9 mouse cellular contexts compared by ENCODE assay signal in genomic region chr9:43141839-43142238, GRCm38 (mm10). TPM values are rescaled to one million over a fixed set of nuclear protein-coding genes. Genes with fewer than 3 reads are reported as not detected.
DNase-seq lines count a peak whose midpoint lies in the region; ATAC-seq and TF ChIP-seq lines count a peak whose summit lies in the region.
"Had no signal": no experiment of that assay in that cellular context is flagged by ENCODE, and none has a peak within 500 bp of the region (broad histone marks: within the 10 kb centered on the region; RNA-seq: fewer than 3 reads in every experiment).

No protein-coding gene starts in this region.

- TF ChIP-seq CTCF in embryonic fibroblast, embryonic 13.5 days (IDR thresholded peaks at IDR 0.05; ENCODE audit: borderline replicate concordance, insufficient read depth, low read length): 0 out of 2 replicates have a peak, but pooled peaks have one; percentile 22
- TF ChIP-seq CTCF in intestine, postnatal 0 days (IDR thresholded peaks at IDR 0.05; ENCODE audit: low read depth): peak; percentile 94
- TF ChIP-seq CTCF in liver, adult 2 months (IDR thresholded peaks at IDR 0.05; ENCODE audit: low read depth, low read length): peak; percentile 76

- no peaks in the 10 kb centered on the region for H3K79me2 ChIP-seq in liver, adult 2 months (ENCODE audit: control insufficient read depth, insufficient read depth, low read length)

- no peak overlapping the region for H3K4me2 ChIP-seq in midbrain, embryonic 11.5 days
- no peak overlapping the region for H3K4me2 ChIP-seq in midbrain, embryonic 16.5 days (ENCODE audit: low read length)
- no peak overlapping the region for H3K4me2 ChIP-seq in intestine, postnatal 0 days (replicated peaks; ENCODE audit: low read depth)

- no peak overlapping the region for H3K9ac ChIP-seq in midbrain, embryonic 11.5 days (ENCODE audit: low read length)
- no peak overlapping the region for H3K9ac ChIP-seq in midbrain, embryonic 16.5 days (ENCODE audit: low read depth, low read length)
- H3K9ac ChIP-seq in intestine, postnatal 0 days (ENCODE audit: low read depth, low read length): no peak overlapping the region
- no peak overlapping the region for H3K9ac ChIP-seq in liver, adult 2 months (ENCODE audit: low read depth, low read length)

- no peaks in the 10 kb centered on the region for H3K36me3 ChIP-seq in midbrain, embryonic 11.5 days (ENCODE audit: control insufficient read depth, insufficient read depth, low read length)
- no peaks in the 10 kb centered on the region for H3K36me3 ChIP-seq in midbrain, embryonic 16.5 days (ENCODE audit: control insufficient read depth, insufficient read depth, low read length)
- no peaks in the 10 kb centered on the region for H3K36me3 ChIP-seq in intestine, postnatal 0 days (ENCODE audit: control insufficient read depth, insufficient read depth)
- H3K36me3 ChIP-seq in liver, adult 2 months (ENCODE audit: control insufficient read depth, insufficient read depth, low read length): no peaks in the 10 kb centered on the region

- TF ChIP-seq POLR2A in embryonic fibroblast, embryonic 13.5 days (IDR thresholded peaks at IDR 0.05; ENCODE audit: low read depth, low read length): no peak
- TF ChIP-seq POLR2A in liver, adult 2 months (IDR thresholded peaks at IDR 0.05; ENCODE audit: extremely low read depth, insufficient read depth, low read length): no peak

- no peak overlapping the region for H3K27ac ChIP-seq in midbrain, embryonic 11.5 days (ENCODE audit: low read depth, low read length)
- no peak overlapping the region for H3K27ac ChIP-seq in midbrain, embryonic 16.5 days (ENCODE audit: low read length)
- H3K27ac ChIP-seq in embryonic fibroblast, embryonic 13.5 days (ENCODE audit: insufficient read depth, low read length): no peak overlapping the region
- H3K27ac ChIP-seq in intestine, postnatal 0 days (ENCODE audit: low read depth, low read length): no peak overlapping the region
- H3K27ac ChIP-seq in liver, adult 2 months (replicated peaks; ENCODE audit: insufficient read depth, low read depth, low read length): no peak overlapping the region

- peak; percentile 95 for DNase-seq in midbrain, embryonic 11.5 days (ENCODE audit: low spot score, missing footprints)
- DNase-seq in brain, adult 2 months (ENCODE audit: low read depth, low spot score): peak; percentile 80
- DNase-seq in liver, adult 2 months (ENCODE audit: extremely low read depth, low read depth, low spot score): peak; percentile 46
- DNase-seq in retina, embryonic 14.5 days (ENCODE audit: low spot score): peak; percentile 89
- DNase-seq in yolk sac, embryonic 10.5 days (ENCODE audit: low spot score): peak; percentile 40

- WGBS in midbrain, embryonic 11.5 days: 11% methylated on average over 4 of the region's 4 CpGs
- 7% methylated on average over 4 of the region's 4 CpGs for WGBS in midbrain, embryonic 16.5 days
- 5% methylated on average over 4 of the region's 4 CpGs for WGBS in intestine, postnatal 0 days
- under 1% methylated on average over 4 of the region's 4 CpGs for WGBS in liver, adult 2 months

- no peaks in the 10 kb centered on the region for H3K9me3 ChIP-seq in midbrain, embryonic 11.5 days (ENCODE audit: control insufficient read depth, low read length)
- H3K9me3 ChIP-seq in midbrain, embryonic 16.5 days (replicated peaks; ENCODE audit: control insufficient read depth, low read length, poor library complexity, severe bottlenecking): no peaks in the 10 kb centered on the region
- no peaks in the 10 kb centered on the region for H3K9me3 ChIP-seq in intestine, postnatal 0 days (ENCODE audit: control insufficient read depth)

- no peaks in the 10 kb centered on the region for H3K27me3 ChIP-seq in midbrain, embryonic 11.5 days (ENCODE audit: control insufficient read depth, insufficient read depth, low read length)
- H3K27me3 ChIP-seq in midbrain, embryonic 16.5 days (ENCODE audit: control insufficient read depth, insufficient read depth, low read depth, low read length): no peaks in the 10 kb centered on the region
- H3K27me3 ChIP-seq in intestine, postnatal 0 days (replicated peaks; ENCODE audit: control insufficient read depth, insufficient read depth, low read length): no peaks in the 10 kb centered on the region
- no peaks in the 10 kb centered on the region for H3K27me3 ChIP-seq in liver, adult 2 months (ENCODE audit: control insufficient read depth, insufficient read depth, low read length)

- H3K4me3 ChIP-seq in midbrain, embryonic 11.5 days (ENCODE audit: low read depth, low read length): no peak overlapping the region
- H3K4me3 ChIP-seq in midbrain, embryonic 16.5 days (ENCODE audit: low read depth, low read length): no peak overlapping the region
- H3K4me3 ChIP-seq in embryonic fibroblast, embryonic 13.5 days (ENCODE audit: insufficient read depth, low read length): no peak overlapping the region
- no peak overlapping the region for H3K4me3 ChIP-seq in intestine, postnatal 0 days (ENCODE audit: low read depth, low read length)
- no peak overlapping the region for H3K4me3 ChIP-seq in liver, adult 2 months (ENCODE audit: insufficient read depth, low read depth, low read length)

- H3K4me1 ChIP-seq in midbrain, embryonic 11.5 days (ENCODE audit: control insufficient read depth, insufficient read depth, low read length): no peaks in the 10 kb centered on the region
- H3K4me1 ChIP-seq in midbrain, embryonic 16.5 days (ENCODE audit: control insufficient read depth, insufficient read depth, low read length): no peaks in the 10 kb centered on the region
- no peaks in the 10 kb centered on the region for H3K4me1 ChIP-seq in embryonic fibroblast, embryonic 13.5 days (ENCODE audit: control insufficient read depth, insufficient read depth, low read length)
- H3K4me1 ChIP-seq in intestine, postnatal 0 days (replicated peaks; ENCODE audit: control insufficient read depth, insufficient read depth, low read length): no peaks in the 10 kb centered on the region
- peaks cover 2% of the 10 kb centered on the region; the same call in 1 of the 2 replicates for H3K4me1 ChIP-seq in liver, adult 2 months (ENCODE audit: control insufficient read depth, insufficient read depth, low read length)

- ATAC-seq in midbrain, embryonic 11.5 days (ENCODE audit: low FRiP score): no peak
- no peak for ATAC-seq in midbrain, embryonic 16.5 days
- ATAC-seq in intestine, postnatal 0 days: no peak

RNA-seq across cellular contexts. Expression of gene Tmem136, which starts 25.5 kb away (rescaled TPM):
- polyA plus RNA-seq in midbrain, embryonic 11.5 days (2014; fragmentation: Nextera tagmentation; extraction: Ambion mirVana): 13.9 and 17.5 TPM in 2 replicates
- 11.2 TPM in 2 replicates for polyA plus RNA-seq in midbrain, embryonic 16.5 days (2015; fragmentation: Nextera tagmentation; extraction: Ambion mirVana)
- 5.5 and 6.6 TPM in 2 replicates for polyA plus RNA-seq in embryonic fibroblast, embryonic 13.5 days (2011; ENCODE audit: insufficient read length, low read depth, missing spikeins)
- polyA plus RNA-seq in intestine, postnatal 0 days (2015; fragmentation: Nextera tagmentation; extraction: Ambion mirVana): 1.4 and 1.6 TPM in 2 replicates
- 0.34 and 0.37 TPM in 2 replicates for total RNA-seq in liver, adult 2 months (2014; rRNA removed)
- 0.17 and 0.32 TPM in 2 replicates for polyA plus RNA-seq in liver, adult 2 months (2012; rRNA removed)
- total RNA-seq: neutrophil, adult 5-6 weeks had no signal

RNA-seq across cellular contexts. Expression of gene Arhgef12, which starts 34.8 kb away (rescaled TPM):
- 9.2 and 10.0 TPM in 2 replicates for polyA plus RNA-seq in midbrain, embryonic 11.5 days (2014; fragmentation: Nextera tagmentation; extraction: Ambion mirVana)
- polyA plus RNA-seq in midbrain, embryonic 16.5 days (2015; fragmentation: Nextera tagmentation; extraction: Ambion mirVana): 22.1 and 23.6 TPM in 2 replicates
- polyA plus RNA-seq in embryonic fibroblast, embryonic 13.5 days (2011; ENCODE audit: insufficient read length, low read depth, missing spikeins): 56.1 and 56.6 TPM in 2 replicates
- polyA plus RNA-seq in intestine, postnatal 0 days (2015; fragmentation: Nextera tagmentation; extraction: Ambion mirVana): 3.9 and 4.9 TPM in 2 replicates
- 62.3 and 77.7 TPM in 2 replicates for total RNA-seq in liver, adult 2 months (2014; rRNA removed)
- 20.8 and 22.9 TPM in 2 replicates for polyA plus RNA-seq in liver, adult 2 months (2012; rRNA removed)

Comparison
In these comparisons a context has a peak if more than half of its experiments do, and no peak if none do; other contexts are left out.
1. DNase-seq: peak in every context shown above with its lines; median percentile 95 in midbrain, embryonic 11.5 days; 89 in retina, embryonic 14.5 days; 80 in brain, adult 2 months; 46 in liver, adult 2 months; 40 in yolk sac, embryonic 10.5 days.
2. CTCF ChIP-seq: peak in every context shown above with its lines; median percentile 94 in intestine, postnatal 0 days; 76 in liver, adult 2 months; 22 in embryonic fibroblast, embryonic 13.5 days.